Mouse (Mus musculus) stomach, embryonic 14.5 days (tissue): ENCODE measurements at regions not wholly inside any gene's neighbourhood (a gene's known extent, or its start where the extent isn't known, plus 50 kb on each side); places are given as distances from the start of the nearest gene placed in this dataset.

Experiments
- ATAC-seq: fragments of 200-750 bp; cut with Nextera tagmentation; 2 replicates; pipeline ENCODE4 v1.8.0; 2017; ENCODE audit warnings: low read depth, moderate TSS enrichment; ENCODE audit not compliant: insufficient number of reproducible peaks, insufficient read depth, low FRiP score
- H3K27ac ChIP-seq: fragments of 300-500 bp; sonication (generic); 2 replicates; pipeline ENCODE4 v1.5.1; 2014; ENCODE audit warnings: mild to moderate bottlenecking, low read length, moderate library complexity, mixed read lengths
- H3K27me3 ChIP-seq: fragments of 300-500 bp; sonication (generic); 2 replicates; pipeline ENCODE4 v1.6.1; 2014; ENCODE audit warnings: low read length, control low read depth, mixed read lengths; ENCODE audit not compliant: control insufficient read depth, insufficient read depth
- H3K36me3 ChIP-seq: fragments of 300-500 bp; sonication (generic); 2 replicates; pipeline ENCODE4 v1.6.1; 2014; ENCODE audit warnings: mild to moderate bottlenecking, control low read depth, low read length, moderate library complexity, mixed read lengths; ENCODE audit not compliant: control insufficient read depth, insufficient read depth
- H3K4me1 ChIP-seq: fragments of 300-500 bp; sonication (generic); 2 replicates; pipeline ENCODE4 v1.6.1; 2014; ENCODE audit warnings: low read length, control low read depth, mixed read lengths; ENCODE audit not compliant: control insufficient read depth, insufficient read depth
- H3K4me2 ChIP-seq: fragments of 300-500 bp; sonication (generic); replicated peaks from 2 replicates; pipeline ENCODE4 v1.6.1; 2014; ENCODE audit warnings: low read depth, low read length, control low read depth
- H3K4me3 ChIP-seq: fragments of 300-500 bp; sonication (generic); 2 replicates; pipeline ENCODE4 v1.5.1; 2014; ENCODE audit warnings: low read depth, low read length, control low read depth
- H3K9ac ChIP-seq: fragments of 300-500 bp; sonication (generic); replicated peaks from 2 replicates; pipeline ENCODE4 v1.6.1; 2014; ENCODE audit warnings: low read depth, mild to moderate bottlenecking, control low read depth, low read length, moderate library complexity, mixed read lengths
- H3K9me3 ChIP-seq: fragments of 300-500 bp; sonication (generic); 2 replicates; pipeline ENCODE4 v1.6.1; 2016; ENCODE audit warnings: low read depth, low read length, control low read depth; ENCODE audit not compliant: control insufficient read depth
- whole genome bisulfite sequencing: fragments of 180-500 bp; shearing (Covaris S2); extraction: QIAGEN DNeasy Blood & Tissue Kit; methylation state at CpG from one replicate; pipeline ENCODE4 v1.1.7; 2014; 5-methylcytosine and 5-hydroxymethylcytosine counted together

DNA sequence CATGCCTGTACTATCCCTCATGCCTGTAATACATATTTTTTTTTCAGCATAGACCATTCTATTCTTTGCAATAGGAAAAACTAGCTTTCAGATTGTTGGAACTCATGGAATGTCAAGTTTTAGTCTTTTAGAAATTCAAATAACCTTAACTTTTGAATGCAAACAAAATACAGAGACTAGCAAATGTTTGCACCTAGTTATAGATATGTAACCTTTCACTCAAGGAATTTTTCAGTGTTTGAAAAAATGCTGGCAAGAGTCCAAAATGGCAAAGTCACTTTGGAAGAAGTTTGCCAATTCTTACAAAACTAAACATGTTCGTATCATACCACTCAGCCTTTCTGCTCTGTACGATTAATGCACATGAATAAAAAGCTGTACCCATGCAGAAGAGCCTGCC is 409.6 kb downstream of the Klf5 start:
- Histone ChIP-seq H3K9me3 (no peaks in the 10 kb centered on the region), H3K4me1 (0 out of 2 replicates have a peak, but pooled peaks cover 2% of the 10 kb centered on the region), H3K27me3 (no peaks in the 10 kb centered on the region), H3K36me3 (no peaks in the 10 kb centered on the region), H3K4me2 (no peak overlapping the region), H3K4me3 (no peak overlapping the region), H3K27ac (no peak overlapping the region), H3K9ac (no peak overlapping the region)
- ATAC-seq, result no peak
- WGBS, result 29% methylated on average over 2 of the region's 2 CpGs

DNA sequence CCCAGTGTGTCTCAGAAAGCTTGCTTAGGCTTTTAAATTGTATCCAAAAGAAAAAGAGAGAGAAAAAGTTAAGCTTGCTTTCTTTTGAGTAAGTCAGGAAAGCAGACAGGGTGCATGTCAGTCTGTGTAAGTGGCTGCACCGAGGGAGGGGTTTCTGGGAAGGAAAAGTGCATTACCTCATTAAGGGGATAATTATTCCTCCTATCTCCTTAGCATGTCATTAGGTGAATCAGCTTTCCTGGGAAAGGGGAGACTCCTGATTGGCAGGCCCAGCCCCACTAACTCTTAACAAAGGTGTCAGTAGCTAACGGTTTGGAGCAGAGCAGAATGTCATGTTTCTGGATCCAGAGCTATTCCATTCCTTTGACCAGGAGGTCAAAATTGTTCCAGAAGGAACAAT is 411.3 kb downstream of the Klf5 start:
- H3K4me2 ChIP-seq, result no peak overlapping the region
- no peaks in the 10 kb centered on the region for H3K27me3 ChIP-seq
- H3K9me3 ChIP-seq, result no peaks in the 10 kb centered on the region
- 0 out of 2 replicates have a peak, but pooled peaks cover 2% of the 10 kb centered on the region for H3K4me1 ChIP-seq
- 58% methylated on average over 2 of the region's 2 CpGs for WGBS
- ATAC-seq, result no peak
- no peaks in the 10 kb centered on the region for H3K36me3 ChIP-seq
- no peak overlapping the region for H3K27ac ChIP-seq
- H3K9ac ChIP-seq, result no peak overlapping the region
- H3K4me3 ChIP-seq, result no peak overlapping the region

DNA sequence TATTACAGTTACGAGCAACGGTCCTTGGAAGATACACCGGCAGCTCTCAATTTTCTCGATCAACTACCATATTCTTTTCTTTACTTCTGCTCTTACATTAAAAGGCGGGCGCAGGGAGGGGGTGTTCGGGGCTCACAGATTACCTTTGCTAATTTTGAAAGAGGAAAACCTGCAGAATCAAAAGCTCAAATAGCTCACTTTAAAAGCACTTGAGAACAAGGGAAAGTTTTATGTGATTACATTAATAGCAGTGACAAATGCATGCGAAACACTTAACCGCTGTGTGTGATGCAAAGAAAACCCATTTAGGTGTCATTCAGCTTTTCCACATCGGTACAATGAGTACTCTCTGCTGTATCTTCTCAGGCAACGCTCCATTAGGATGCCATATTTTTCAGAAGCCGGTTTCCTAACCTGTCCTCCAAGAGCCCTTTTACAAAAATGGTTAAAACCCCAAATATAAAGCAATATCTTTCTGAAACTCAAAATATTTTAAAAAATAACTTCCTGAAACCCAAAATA is 412.2 kb downstream of the Klf5 start:
- 76% methylated on average over 12 of the region's 12 CpGs for WGBS
- ATAC-seq, result no peak
- H3K9me3 ChIP-seq, result no peaks in the 10 kb centered on the region

DNA sequence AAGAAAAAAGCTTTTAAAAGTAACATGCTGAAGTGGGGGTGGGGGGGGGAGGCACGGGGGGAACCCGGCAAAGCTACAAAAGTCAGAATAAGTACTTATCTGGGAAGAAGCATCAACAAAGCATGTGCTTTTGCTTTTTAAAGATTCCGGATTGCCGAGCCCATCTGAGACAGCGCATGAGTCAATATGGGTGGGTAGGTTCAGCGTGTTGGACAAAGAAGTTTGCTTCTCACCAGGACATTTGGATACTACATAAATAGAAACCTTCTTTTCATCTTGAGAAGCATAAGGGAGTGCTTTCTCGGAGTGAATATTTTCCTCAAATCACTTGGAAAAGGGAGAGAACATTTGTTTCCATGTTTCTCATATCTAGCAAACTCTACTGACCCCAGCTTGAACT is 414.1 kb downstream of the Klf5 start:
- no peak overlapping the region for H3K4me2 ChIP-seq
- H3K27ac ChIP-seq, result peak overlapping the region; percentile 30; the same call in 1 of the 2 replicates
- 60% methylated on average over 7 of the region's 7 CpGs for WGBS
- H3K4me1 ChIP-seq, result 0 out of 2 replicates have a peak, but pooled peaks cover 2% of the 10 kb centered on the region
- H3K36me3 ChIP-seq, result no peaks in the 10 kb centered on the region
- no peak overlapping the region for H3K9ac ChIP-seq
- H3K4me3 ChIP-seq, result no peak overlapping the region
- H3K27me3 ChIP-seq, result no peaks in the 10 kb centered on the region
- no peak for ATAC-seq
- H3K9me3 ChIP-seq, result no peaks in the 10 kb centered on the region

More for the DNA sequence above, 412.2 kb downstream of the Klf5 start:
- Histone ChIP-seq H3K4me2 (no peak overlapping the region), H3K27ac (no peak overlapping the region), H3K4me3 (no peak overlapping the region), H3K4me1 (0 out of 2 replicates have a peak, but pooled peaks cover 2% of the 10 kb centered on the region), H3K27me3 (no peaks in the 10 kb centered on the region), H3K36me3 (no peaks in the 10 kb centered on the region), H3K9ac (no peak overlapping the region)

DNA sequence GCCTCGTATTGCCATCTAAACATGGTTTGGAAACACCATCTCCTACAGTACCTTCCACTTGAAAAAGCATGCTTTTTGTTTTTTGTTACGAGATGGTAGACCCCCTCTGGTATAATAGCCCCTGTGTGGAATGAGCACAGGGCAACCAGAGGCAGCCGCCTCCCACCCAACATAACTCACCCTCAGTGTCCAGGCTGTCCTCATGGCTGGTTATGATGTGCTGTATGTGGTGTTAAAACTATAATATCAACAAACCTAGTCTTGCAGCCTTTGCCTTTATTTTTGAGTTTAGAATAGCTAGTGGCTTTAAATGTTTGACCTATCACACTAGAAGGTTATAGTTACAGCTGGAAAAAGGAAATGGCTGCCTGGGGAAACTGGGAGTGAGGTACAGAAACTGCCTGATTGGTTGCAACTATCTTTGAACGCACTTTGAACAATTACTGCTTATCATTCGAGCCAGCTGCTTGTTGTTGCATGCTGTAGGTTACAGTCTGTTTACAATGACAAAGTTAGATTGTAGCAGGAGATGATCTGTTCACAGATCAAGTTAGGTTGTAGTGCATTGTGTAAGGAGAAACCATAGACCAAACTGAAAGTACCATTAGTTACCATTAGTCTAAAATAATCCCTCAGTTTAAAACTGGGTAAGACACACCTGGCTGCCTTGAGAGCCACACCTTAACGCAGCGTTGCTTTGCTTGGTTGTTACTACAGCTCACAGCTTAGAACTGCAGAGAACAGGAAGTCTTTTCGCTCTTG is 414.8 kb downstream of the Klf5 start:
- no peak overlapping the region for H3K9ac ChIP-seq
- no peaks in the 10 kb centered on the region for H3K36me3 ChIP-seq
- H3K4me3 ChIP-seq, result no peak overlapping the region
- H3K9me3 ChIP-seq, result no peaks in the 10 kb centered on the region
- 71% methylated on average over 8 of the region's 8 CpGs for whole genome bisulfite sequencing
- H3K4me2 ChIP-seq, result no peak overlapping the region
- ATAC-seq, result no peak
- 0 out of 2 replicates have a peak, but pooled peaks cover 2% of the 10 kb centered on the region for H3K4me1 ChIP-seq
- H3K27me3 ChIP-seq, result no peaks in the 10 kb centered on the region
- peak overlapping the region; percentile 30; the same call in 1 of the 2 replicates for H3K27ac ChIP-seq

DNA sequence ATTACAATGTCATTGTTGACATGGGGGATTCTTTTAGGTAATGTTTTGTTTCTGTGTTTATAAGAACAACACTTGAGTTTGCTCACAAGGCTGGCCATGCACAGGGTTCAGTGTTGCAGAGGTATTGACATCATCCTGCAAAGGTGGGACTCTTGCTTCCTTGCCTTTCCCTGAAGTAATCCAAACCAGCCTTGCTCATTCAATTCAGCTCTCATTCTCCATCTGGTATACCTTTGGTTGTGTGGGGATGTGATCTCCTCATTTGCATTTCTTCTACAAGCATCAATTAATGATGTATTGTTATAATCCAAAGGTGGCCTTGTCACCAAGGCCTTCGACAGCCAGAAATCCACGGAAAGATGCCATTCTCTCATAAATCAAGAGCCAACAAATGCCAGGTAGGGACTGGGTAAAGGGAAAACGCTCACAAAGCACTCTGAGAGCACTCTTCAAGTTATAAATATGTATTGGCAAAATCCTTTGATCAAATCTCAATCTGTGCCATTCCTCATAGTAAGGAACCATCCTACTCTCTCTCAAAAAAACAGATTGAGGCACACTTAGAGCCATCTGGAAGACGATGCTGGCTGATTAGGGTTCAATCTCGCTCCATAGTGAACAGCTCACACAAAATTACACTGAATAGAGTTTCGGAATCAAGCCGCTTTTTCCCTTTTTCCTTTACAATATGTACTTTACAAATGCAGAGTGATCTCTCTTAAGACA is 435.1 kb downstream of the Klf5 start:
- no peaks in the 10 kb centered on the region for H3K9me3 ChIP-seq
- no peak overlapping the region for H3K27ac ChIP-seq
- no peak overlapping the region for H3K4me2 ChIP-seq
- H3K9ac ChIP-seq, result no peak overlapping the region
- no peaks in the 10 kb centered on the region for H3K4me1 ChIP-seq
- no peaks in the 10 kb centered on the region for H3K36me3 ChIP-seq
- no peaks in the 10 kb centered on the region for H3K27me3 ChIP-seq
- WGBS, result 87% methylated on average over 7 of the region's 7 CpGs
- H3K4me3 ChIP-seq, result no peak overlapping the region
- no peak for ATAC-seq

DNA sequence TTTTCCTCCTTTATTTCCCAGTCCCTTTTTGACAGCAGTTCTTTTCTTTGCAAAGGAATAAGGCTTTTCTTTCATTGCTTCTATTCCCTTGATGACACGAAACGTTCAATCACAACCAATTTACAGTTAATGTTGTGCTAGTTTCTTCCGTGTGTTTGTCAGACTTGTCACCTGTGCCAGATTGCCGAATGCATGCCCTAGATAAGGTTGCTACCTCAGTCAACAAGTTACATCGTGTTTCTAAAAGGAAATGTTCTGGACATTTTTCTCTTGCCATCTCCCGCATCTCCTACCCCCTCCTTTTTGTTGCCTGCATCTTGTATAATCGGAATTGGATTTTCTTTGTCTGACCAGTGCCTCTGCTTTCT is 435.7 kb downstream of the Klf5 start:
- ATAC-seq, result no peak
- H3K27me3 ChIP-seq, result no peaks in the 10 kb centered on the region
- no peaks in the 10 kb centered on the region for H3K4me1 ChIP-seq
- 75% methylated on average over 7 of the region's 7 CpGs for WGBS
- H3K9ac ChIP-seq, result no peak overlapping the region
- H3K27ac ChIP-seq, result no peak overlapping the region
- H3K4me3 ChIP-seq, result no peak overlapping the region
- no peak overlapping the region for H3K4me2 ChIP-seq
- H3K36me3 ChIP-seq, result no peaks in the 10 kb centered on the region
- H3K9me3 ChIP-seq, result no peaks in the 10 kb centered on the region

DNA sequence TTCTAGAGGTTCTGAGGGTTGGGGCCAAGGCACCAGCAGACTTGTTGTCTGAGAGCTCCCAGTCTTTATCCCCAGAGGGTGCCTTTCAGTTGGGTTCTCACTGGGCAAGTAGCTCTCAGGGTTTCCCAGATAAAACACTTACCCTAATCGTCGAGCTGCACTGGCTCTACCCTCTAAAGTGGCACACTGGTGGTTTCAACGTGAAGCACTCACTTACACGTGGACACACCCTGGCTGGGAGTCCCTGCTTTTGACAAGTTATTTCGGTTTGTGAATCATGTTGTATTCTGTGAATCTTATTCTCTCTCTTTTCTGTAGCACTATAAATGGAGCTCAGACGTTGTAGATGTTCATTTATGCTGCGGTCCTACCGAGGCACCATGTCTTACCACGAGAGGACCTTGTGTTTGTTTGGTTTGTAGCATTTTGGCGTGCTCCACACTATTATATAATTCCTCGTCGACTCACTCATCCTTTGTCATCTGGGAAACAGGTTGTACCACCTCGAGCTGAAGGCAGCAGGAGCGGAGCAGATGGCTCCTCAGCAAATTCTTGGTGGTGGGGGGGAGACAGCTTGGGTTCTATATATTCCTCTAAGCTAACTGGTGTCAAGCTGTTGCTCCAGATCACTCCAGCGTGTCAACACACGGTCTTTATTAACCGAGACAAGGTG is 445.3 kb downstream of the Klf5 start:
- Histone ChIP-seq H3K36me3 (no peaks in the 10 kb centered on the region), H3K27me3 (no peaks in the 10 kb centered on the region), H3K9me3 (no peaks in the 10 kb centered on the region), H3K4me1 (no peaks in the 10 kb centered on the region), H3K9ac (no peak overlapping the region), H3K4me2 (no peak overlapping the region), H3K27ac (no peak overlapping the region), H3K4me3 (no peak overlapping the region)
- WGBS, result 83% methylated on average over 17 of the region's 17 CpGs
- no peak for ATAC-seq
